Mouse (Mus musculus): ENCODE data around the gene Gramd4. TPM values are rescaled to one million over a fixed set of nuclear protein-coding genes. Genes with fewer than 3 reads are reported as not detected.

Gramd4 gene
- polyA plus RNA-seq, 1 experiment, result 36.2 TPM

- TF ChIP-seq CEBPB (IDR thresholded peaks at IDR 0.05; ENCODE audit: low read depth) (no peak), MYOD1 (IDR thresholded peaks at IDR 0.05; ENCODE audit: control insufficient read depth, insufficient read length, low read depth) (no peak), CTCF (IDR thresholded peaks at IDR 0.05; ENCODE audit: control insufficient read depth, insufficient read depth, insufficient read length) (no peak), MAX (IDR thresholded peaks at IDR 0.05) (no peak), FOSL1 (IDR thresholded peaks at IDR 0.05; ENCODE audit: insufficient read depth, low read length, poor library complexity, severe bottlenecking) (no peak), MYOG (IDR thresholded peaks at IDR 0.05; ENCODE audit: control insufficient read depth, extremely low read depth, insufficient read length) (no peak), USF1 (IDR thresholded peaks at IDR 0.05; ENCODE audit: low read depth) (no peak)
- no peaks in the 10 kb centered on the region for H3K36me3 ChIP-seq (ENCODE audit: control insufficient read depth, insufficient read depth)
- H3K27me3 ChIP-seq (ENCODE audit: control insufficient read depth, insufficient read depth, insufficient read length), result no peaks in the 10 kb centered on the region
- peaks cover 10% of the 10 kb centered on the region for H3K79me2 ChIP-seq (ENCODE audit: control insufficient read depth, insufficient read depth)
- no peak overlapping the region for H3K4me3 ChIP-seq (ENCODE audit: insufficient read depth, poor library complexity, severe bottlenecking)
- H3K79me3 ChIP-seq (ENCODE audit: low read depth), result no peaks in the 10 kb centered on the region
- no peak overlapping the region for H3ac ChIP-seq (ENCODE audit: control insufficient read depth, insufficient read length, low read depth)
Observed at GRCm38 (mm10) chr15:86172124-86172523, 114.6 kb downstream of the Gramd4 start.

- H3K79me3 ChIP-seq (ENCODE audit: low read depth), result no peaks in the 10 kb centered on the region
- no peaks in the 10 kb centered on the region for H3K36me3 ChIP-seq (ENCODE audit: control insufficient read depth, insufficient read depth)
- H3ac ChIP-seq (ENCODE audit: control insufficient read depth, insufficient read length, low read depth), result no peak overlapping the region
- peaks cover 10% of the 10 kb centered on the region for H3K79me2 ChIP-seq (ENCODE audit: control insufficient read depth, insufficient read depth)
- no peak overlapping the region for H3K4me3 ChIP-seq (ENCODE audit: insufficient read depth, poor library complexity, severe bottlenecking)
- TF ChIP-seq CTCF (IDR thresholded peaks at IDR 0.05; ENCODE audit: control insufficient read depth, insufficient read depth, insufficient read length) (no peak), USF1 (IDR thresholded peaks at IDR 0.05; ENCODE audit: low read depth) (no peak), MYOD1 (IDR thresholded peaks at IDR 0.05; ENCODE audit: control insufficient read depth, insufficient read length, low read depth) (no peak), MAX (IDR thresholded peaks at IDR 0.05) (no peak), CEBPB (IDR thresholded peaks at IDR 0.05; ENCODE audit: low read depth) (no peak), MYOG (IDR thresholded peaks at IDR 0.05; ENCODE audit: control insufficient read depth, extremely low read depth, insufficient read length) (no peak), FOSL1 (IDR thresholded peaks at IDR 0.05; ENCODE audit: insufficient read depth, low read length, poor library complexity, severe bottlenecking) (no peak)
- no peaks in the 10 kb centered on the region for H3K27me3 ChIP-seq (ENCODE audit: control insufficient read depth, insufficient read depth, insufficient read length)
Observed at GRCm38 (mm10) chr15:86172526-86172925, 115.0 kb downstream of the Gramd4 start.

GRCm38 (mm10) chr15:86173136-86173985, 115.9 kb downstream of the Gramd4 start:
- H3K27me3 ChIP-seq (ENCODE audit: control insufficient read depth, insufficient read depth, insufficient read length), result no peaks in the 10 kb centered on the region
- H3K4me3 ChIP-seq (ENCODE audit: insufficient read depth, poor library complexity, severe bottlenecking), result no peak overlapping the region
- no peak overlapping the region for H3ac ChIP-seq (ENCODE audit: control insufficient read depth, insufficient read length, low read depth)
- H3K79me3 ChIP-seq (ENCODE audit: low read depth), result no peaks in the 10 kb centered on the region
- H3K79me2 ChIP-seq (ENCODE audit: control insufficient read depth, insufficient read depth), result peaks cover 2% of the 10 kb centered on the region
- H3K36me3 ChIP-seq (ENCODE audit: control insufficient read depth, insufficient read depth), result no peaks in the 10 kb centered on the region
- TF ChIP-seq MYOD1 (IDR thresholded peaks at IDR 0.05; ENCODE audit: control insufficient read depth, insufficient read length, low read depth), result no peak
- TF ChIP-seq USF1 (IDR thresholded peaks at IDR 0.05; ENCODE audit: low read depth), result no peak
- no peak for TF ChIP-seq MYOG (IDR thresholded peaks at IDR 0.05; ENCODE audit: control insufficient read depth, extremely low read depth, insufficient read length)
- TF ChIP-seq CEBPB (IDR thresholded peaks at IDR 0.05; ENCODE audit: low read depth), result no peak
- TF ChIP-seq CTCF (IDR thresholded peaks at IDR 0.05; ENCODE audit: control insufficient read depth, insufficient read depth, insufficient read length), result no peak
- TF ChIP-seq FOSL1 (IDR thresholded peaks at IDR 0.05; ENCODE audit: insufficient read depth, low read length, poor library complexity, severe bottlenecking), result no peak

- H3K79me2 ChIP-seq (ENCODE audit: control insufficient read depth, insufficient read depth), result no peaks in the 10 kb centered on the region
- H3K79me3 ChIP-seq (ENCODE audit: low read depth), result no peaks in the 10 kb centered on the region
- no peak overlapping the region for H3K4me3 ChIP-seq (ENCODE audit: insufficient read depth, poor library complexity, severe bottlenecking)
- H3K27me3 ChIP-seq (ENCODE audit: control insufficient read depth, insufficient read depth, insufficient read length), result no peaks in the 10 kb centered on the region
- no peaks in the 10 kb centered on the region for H3K36me3 ChIP-seq (ENCODE audit: control insufficient read depth, insufficient read depth)
- TF ChIP-seq MYOD1 (IDR thresholded peaks at IDR 0.05; ENCODE audit: control insufficient read depth, insufficient read length, low read depth) (no peak), CTCF (IDR thresholded peaks at IDR 0.05; ENCODE audit: control insufficient read depth, insufficient read depth, insufficient read length) (no peak), CEBPB (IDR thresholded peaks at IDR 0.05; ENCODE audit: low read depth) (no peak), MAX (IDR thresholded peaks at IDR 0.05) (no peak), USF1 (IDR thresholded peaks at IDR 0.05; ENCODE audit: low read depth) (no peak), FOSL1 (IDR thresholded peaks at IDR 0.05; ENCODE audit: insufficient read depth, low read length, poor library complexity, severe bottlenecking) (no peak), MYOG (IDR thresholded peaks at IDR 0.05; ENCODE audit: control insufficient read depth, extremely low read depth, insufficient read length) (no peak)
- H3ac ChIP-seq (ENCODE audit: control insufficient read depth, insufficient read length, low read depth), result no peak overlapping the region
Observed at GRCm38 (mm10) chr15:86175253-86176050, 118.0 kb downstream of the Gramd4 start.

- Histone ChIP-seq H3K79me2 (ENCODE audit: control insufficient read depth, insufficient read depth) (no peaks in the 10 kb centered on the region), H3K36me3 (ENCODE audit: control insufficient read depth, insufficient read depth) (no peaks in the 10 kb centered on the region), H3K79me3 (ENCODE audit: low read depth) (no peaks in the 10 kb centered on the region), H3K4me3 (ENCODE audit: insufficient read depth, poor library complexity, severe bottlenecking) (no peak overlapping the region), H3K27me3 (ENCODE audit: control insufficient read depth, insufficient read depth, insufficient read length) (no peaks in the 10 kb centered on the region), H3ac (ENCODE audit: control insufficient read depth, insufficient read length, low read depth) (no peak overlapping the region)
- TF ChIP-seq CEBPB (IDR thresholded peaks at IDR 0.05; ENCODE audit: low read depth) (no peak), FOSL1 (IDR thresholded peaks at IDR 0.05; ENCODE audit: insufficient read depth, low read length, poor library complexity, severe bottlenecking) (no peak), MAX (IDR thresholded peaks at IDR 0.05) (no peak), MYOG (IDR thresholded peaks at IDR 0.05; ENCODE audit: control insufficient read depth, extremely low read depth, insufficient read length) (no peak), USF1 (IDR thresholded peaks at IDR 0.05; ENCODE audit: low read depth) (no peak), MYOD1 (IDR thresholded peaks at IDR 0.05; ENCODE audit: control insufficient read depth, insufficient read length, low read depth) (no peak), CTCF (IDR thresholded peaks at IDR 0.05; ENCODE audit: control insufficient read depth, insufficient read depth, insufficient read length) (no peak)
Observed at GRCm38 (mm10) chr15:86176166-86176565, 118.7 kb downstream of the Gramd4 start.
